Mouse (Mus musculus): ENCODE data around the gene Zbtb4. TPM values are rescaled to one million over a fixed set of nuclear protein-coding genes. Genes with fewer than 3 reads are reported as not detected.

The Zbtb4 gene
- polyA plus RNA-seq, 1 experiment from 2014 or later: 1.7 TPM

DNA sequence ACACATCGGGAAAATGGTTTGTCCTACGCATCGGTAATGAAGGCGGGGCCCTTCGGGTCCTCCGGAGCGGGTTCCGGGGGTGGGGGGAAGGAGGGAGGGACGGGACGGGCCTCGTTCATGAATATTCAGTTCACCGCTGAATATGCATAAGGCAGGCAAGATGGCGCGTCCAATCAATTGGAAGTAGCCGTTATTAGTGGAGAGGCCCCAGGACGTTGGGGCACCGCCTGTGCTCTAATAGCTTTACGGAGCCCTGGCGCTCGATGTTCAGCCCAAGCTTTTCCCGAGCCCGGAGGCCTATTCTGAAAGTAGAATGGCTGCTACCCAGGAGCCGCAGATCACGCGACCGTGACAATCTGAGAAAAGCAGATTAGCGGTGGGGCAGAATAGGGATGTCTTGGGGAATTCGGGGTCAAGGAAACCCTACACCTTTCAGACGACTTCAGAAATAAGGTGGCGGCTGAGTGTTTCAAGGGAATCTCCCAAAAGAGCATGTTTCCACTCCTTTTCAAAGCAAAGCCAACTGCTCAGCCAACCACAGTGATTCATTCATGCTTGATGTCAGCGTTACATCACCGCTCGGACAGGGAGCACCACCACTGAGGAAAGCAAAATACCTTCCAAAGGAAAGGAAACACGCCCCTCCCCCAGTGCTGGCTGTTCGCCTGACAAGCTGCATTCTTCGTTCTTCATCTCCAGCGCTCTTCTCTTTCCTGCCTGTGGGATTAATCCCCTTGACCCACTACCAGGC, 6.6 kb upstream of the Zbtb4 start:
- H3K9me3 ChIP-seq (ENCODE audit: control insufficient read depth, low read length): no peaks in the 10 kb centered on the region
- WGBS: under 1% methylated on average over 37 of the region's 37 CpGs
- H3K9ac ChIP-seq (ENCODE audit: low read depth, low read length): peak overlapping the region; percentile 82
- peak overlapping the region; percentile 67 for H3K4me3 ChIP-seq (ENCODE audit: low read depth, low read length)
- H3K4me2 ChIP-seq (replicated peaks; ENCODE audit: low read depth, low read length): peak overlapping the region; percentile 65
- H3K27me3 ChIP-seq (ENCODE audit: control insufficient read depth, insufficient read depth, low read length): no peaks in the 10 kb centered on the region
- H3K4me1 ChIP-seq (replicated peaks; ENCODE audit: control insufficient read depth, insufficient read depth, low read length): peaks cover 10% of the 10 kb centered on the region
- peak overlapping the region; percentile 96 for H3K27ac ChIP-seq (ENCODE audit: low read depth, low read length)
- DNase-seq (ENCODE audit: low spot score): peak; percentile 90
- H3K36me3 ChIP-seq (ENCODE audit: control insufficient read depth, insufficient read depth, low read length): no peaks in the 10 kb centered on the region
- peak; percentile 92 for ATAC-seq (ENCODE audit: low FRiP score)

DNA sequence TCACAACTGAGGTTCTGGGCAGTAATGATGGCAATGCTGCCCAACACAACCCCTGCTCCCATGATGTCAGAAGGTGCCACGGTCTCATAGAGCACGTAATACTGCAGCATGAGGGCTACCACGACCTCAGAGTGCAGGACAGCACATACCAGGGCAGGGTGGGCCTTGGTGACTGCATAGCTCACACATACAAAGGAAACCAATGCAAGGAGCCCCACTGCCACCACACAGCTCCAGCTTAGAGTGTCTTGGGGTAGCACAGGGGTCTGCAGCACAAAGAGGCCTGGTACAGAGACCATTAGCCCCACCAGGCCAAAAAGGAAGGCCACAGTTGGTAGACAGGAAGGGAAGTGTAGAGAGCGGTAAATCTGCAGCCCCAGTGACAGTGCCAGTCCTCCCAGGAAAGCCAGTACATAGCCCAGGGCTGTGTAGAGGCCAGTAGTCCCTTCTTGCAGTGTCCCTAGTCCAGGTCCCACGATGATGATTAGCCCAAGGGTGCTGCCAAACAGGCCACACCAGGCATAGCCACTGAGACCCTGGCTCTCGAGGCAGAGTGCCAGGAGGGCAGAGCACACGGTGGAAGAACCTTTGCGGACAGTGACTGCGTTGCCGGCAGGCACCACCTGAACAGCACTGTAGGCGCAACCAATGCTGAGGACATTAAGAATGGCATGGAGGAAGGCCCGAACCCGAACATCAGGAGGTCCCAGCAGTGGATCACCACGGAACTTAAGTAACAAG, 5.4 kb upstream of the Zbtb4 start:
- H3K9ac ChIP-seq (ENCODE audit: low read depth, low read length): peak overlapping the region; percentile 59
- no peaks in the 10 kb centered on the region for H3K9me3 ChIP-seq (ENCODE audit: control insufficient read depth, low read length)
- peak overlapping the region; percentile 65 for H3K4me2 ChIP-seq (replicated peaks; ENCODE audit: low read depth, low read length)
- H3K36me3 ChIP-seq (ENCODE audit: control insufficient read depth, insufficient read depth, low read length): no peaks in the 10 kb centered on the region
- ATAC-seq (ENCODE audit: low FRiP score): no peak
- peak overlapping the region; percentile 96 for H3K27ac ChIP-seq (ENCODE audit: low read depth, low read length)
- DNase-seq (ENCODE audit: low spot score): no peak
- WGBS: 81% methylated on average over 14 of the region's 14 CpGs
- peak overlapping the region; percentile 67; the same call in 1 of the 2 replicates for H3K4me3 ChIP-seq (ENCODE audit: low read depth, low read length)
- H3K27me3 ChIP-seq (ENCODE audit: control insufficient read depth, insufficient read depth, low read length): no peaks in the 10 kb centered on the region
- peaks cover 10% of the 10 kb centered on the region for H3K4me1 ChIP-seq (replicated peaks; ENCODE audit: control insufficient read depth, insufficient read depth, low read length)

DNA sequence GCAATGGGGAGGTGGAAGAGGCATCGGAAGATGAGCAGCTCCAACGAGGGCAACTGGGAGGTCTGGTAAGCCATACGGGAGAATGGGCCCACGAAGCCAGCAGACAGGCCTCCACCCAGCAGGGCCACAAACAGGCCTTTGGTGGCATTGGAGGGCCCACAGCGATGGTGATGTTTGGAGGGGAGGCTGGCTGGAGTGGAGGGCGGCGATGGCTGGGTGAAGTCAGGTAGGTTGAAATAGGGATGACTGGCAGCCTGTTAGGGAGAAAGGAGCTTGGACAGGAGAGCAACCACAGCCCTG, 4.9 kb upstream of the Zbtb4 start:
- 88% methylated on average over 7 of the region's 7 CpGs for WGBS
- H3K4me3 ChIP-seq (ENCODE audit: low read depth, low read length): no peak overlapping the region
- H3K9ac ChIP-seq (ENCODE audit: low read depth, low read length): 0 out of 2 replicates have a peak overlapping the region, but pooled peaks have one; percentile 15

DNA sequence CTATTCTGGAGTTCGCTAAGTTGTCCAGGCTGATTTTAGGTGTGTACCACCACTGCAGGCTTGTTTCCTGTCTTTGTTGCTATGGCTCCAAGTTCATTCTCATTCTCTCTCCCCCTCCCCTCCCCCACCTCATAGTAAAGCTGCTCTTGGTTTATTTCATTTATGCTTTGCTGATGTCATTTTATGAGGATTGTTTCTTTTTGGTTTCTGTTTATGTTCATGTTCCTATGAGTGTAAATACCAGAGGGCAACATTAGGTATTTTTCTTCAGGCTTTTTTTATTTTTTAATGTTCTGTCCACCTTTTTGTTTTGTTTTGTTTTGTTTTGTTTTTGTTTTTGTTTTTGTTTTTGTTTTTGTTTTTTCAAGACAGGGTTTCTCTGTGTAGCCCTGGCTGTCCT, 3.8 kb upstream of the Zbtb4 start, which contains the start of gene Slc35g3:
TSS of gene Slc35g3 (minus strand) at position 101 of the 400 bp plus-strand sequence.
- Histone ChIP-seq H3K27ac (ENCODE audit: low read depth, low read length) (no peak within 1 kb of the TSS), H3K27me3 (ENCODE audit: control insufficient read depth, insufficient read depth, low read length) (no peaks in the 10 kb centered on the region), H3K9me3 (ENCODE audit: control insufficient read depth, low read length) (no peaks in the 10 kb centered on the region), H3K36me3 (ENCODE audit: control insufficient read depth, insufficient read depth, low read length) (no peaks in the 10 kb centered on the region), H3K4me3 (ENCODE audit: low read depth, low read length) (no peak within 1 kb of the TSS), H3K4me1 (replicated peaks; ENCODE audit: control insufficient read depth, insufficient read depth, low read length) (peaks cover 9% of the 10 kb centered on the region), H3K4me2 (replicated peaks; ENCODE audit: low read depth, low read length) (no peak within 1 kb of the TSS), H3K9ac (ENCODE audit: low read depth, low read length) (0 out of 2 replicates have a peak within 1 kb of the TSS, but pooled peaks have one; percentile 15)
- DNase-seq (ENCODE audit: low spot score) (no peak), ATAC-seq (ENCODE audit: low FRiP score) (no peak)
- 70% methylated on average over 1 of the region's 1 CpGs for WGBS

More for the DNA sequence above, 4.9 kb upstream of the Zbtb4 start:
- no peak for ATAC-seq (ENCODE audit: low FRiP score)
- Histone ChIP-seq H3K4me2 (replicated peaks; ENCODE audit: low read depth, low read length) (no peak overlapping the region), H3K4me1 (replicated peaks; ENCODE audit: control insufficient read depth, insufficient read depth, low read length) (peaks cover 9% of the 10 kb centered on the region), H3K27me3 (ENCODE audit: control insufficient read depth, insufficient read depth, low read length) (no peaks in the 10 kb centered on the region), H3K36me3 (ENCODE audit: control insufficient read depth, insufficient read depth, low read length) (no peaks in the 10 kb centered on the region), H3K9me3 (ENCODE audit: control insufficient read depth, low read length) (no peaks in the 10 kb centered on the region), H3K27ac (ENCODE audit: low read depth, low read length) (no peak overlapping the region)
- DNase-seq (ENCODE audit: low spot score): no peak

DNA sequence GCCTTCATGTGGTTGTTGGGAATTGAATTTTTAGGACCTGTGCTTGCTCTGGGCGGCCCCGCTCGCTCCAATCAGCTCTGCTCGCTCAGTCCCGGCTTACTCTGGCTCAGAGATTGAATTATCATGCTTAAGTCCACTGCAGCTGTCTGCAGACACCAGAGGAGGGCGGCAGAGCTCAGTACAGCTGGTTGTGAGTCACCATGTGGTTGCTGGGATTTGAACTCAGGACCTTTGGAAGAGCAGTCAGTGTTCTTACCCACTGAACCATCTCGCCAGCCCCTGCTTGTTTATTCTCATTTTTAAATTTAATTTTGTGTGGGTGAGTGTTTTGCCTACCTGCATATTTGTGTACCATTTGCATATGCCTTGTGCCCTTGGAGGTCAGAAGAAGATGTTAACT, 2.2 kb upstream of the Zbtb4 start:
- no peaks in the 10 kb centered on the region for H3K9me3 ChIP-seq (ENCODE audit: control insufficient read depth, low read length)
- H3K9ac ChIP-seq (ENCODE audit: low read depth, low read length): no peak overlapping the region
- H3K36me3 ChIP-seq (ENCODE audit: control insufficient read depth, insufficient read depth, low read length): no peaks in the 10 kb centered on the region
- no peak overlapping the region for H3K4me3 ChIP-seq (ENCODE audit: low read depth, low read length)
- no peak overlapping the region for H3K4me2 ChIP-seq (replicated peaks; ENCODE audit: low read depth, low read length)
- DNase-seq (ENCODE audit: low spot score) (no peak), ATAC-seq (ENCODE audit: low FRiP score) (no peak)
- peaks cover 9% of the 10 kb centered on the region for H3K4me1 ChIP-seq (replicated peaks; ENCODE audit: control insufficient read depth, insufficient read depth, low read length)
- no peaks in the 10 kb centered on the region for H3K27me3 ChIP-seq (ENCODE audit: control insufficient read depth, insufficient read depth, low read length)
- H3K27ac ChIP-seq (ENCODE audit: low read depth, low read length): no peak overlapping the region
- 74% methylated on average over 7 of the region's 7 CpGs for WGBS

DNA sequence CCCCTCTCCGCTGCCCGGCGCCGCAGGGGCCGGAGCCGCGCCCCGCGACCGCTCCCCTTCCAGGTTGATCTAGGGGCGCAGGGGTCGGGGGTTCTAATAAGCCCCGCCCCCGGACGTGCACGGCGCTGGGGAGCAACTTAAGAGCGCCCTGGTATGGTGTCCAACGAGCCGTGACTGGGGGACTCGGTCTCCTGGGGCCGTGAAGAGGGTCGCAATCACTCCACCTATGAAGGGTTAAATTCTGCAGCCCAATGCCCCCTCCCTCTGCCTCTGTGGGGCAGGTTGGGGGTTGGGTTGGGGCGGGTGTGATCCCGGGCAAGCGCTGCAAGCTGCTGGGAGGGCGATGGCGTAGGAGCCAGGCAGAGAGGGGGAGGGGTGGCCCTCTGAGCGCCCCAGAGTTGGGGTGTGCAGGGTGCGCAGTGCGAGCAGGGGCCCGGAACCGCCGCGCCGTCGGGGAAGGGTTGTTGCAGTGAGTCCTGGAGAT, 456 bp downstream of the Zbtb4 start:
- Histone ChIP-seq H3K9ac (ENCODE audit: low read depth, low read length) (peak overlapping the region; percentile 89), H3K9me3 (ENCODE audit: control insufficient read depth, low read length) (no peaks in the 10 kb centered on the region), H3K27ac (ENCODE audit: low read depth, low read length) (peak overlapping the region; percentile 68), H3K36me3 (ENCODE audit: control insufficient read depth, insufficient read depth, low read length) (no peaks in the 10 kb centered on the region), H3K27me3 (ENCODE audit: control insufficient read depth, insufficient read depth, low read length) (no peaks in the 10 kb centered on the region), H3K4me1 (replicated peaks; ENCODE audit: control insufficient read depth, insufficient read depth, low read length) (peaks cover 2% of the 10 kb centered on the region; the same call in 1 of the 2 replicates), H3K4me3 (ENCODE audit: low read depth, low read length) (peak overlapping the region; percentile 76), H3K4me2 (replicated peaks; ENCODE audit: low read depth, low read length) (peak overlapping the region; percentile 95)
- ATAC-seq (ENCODE audit: low FRiP score) (peak; percentile 75), DNase-seq (ENCODE audit: low spot score) (peak; percentile 64)
- WGBS: under 1% methylated on average over 29 of the region's 37 CpGs

DNA sequence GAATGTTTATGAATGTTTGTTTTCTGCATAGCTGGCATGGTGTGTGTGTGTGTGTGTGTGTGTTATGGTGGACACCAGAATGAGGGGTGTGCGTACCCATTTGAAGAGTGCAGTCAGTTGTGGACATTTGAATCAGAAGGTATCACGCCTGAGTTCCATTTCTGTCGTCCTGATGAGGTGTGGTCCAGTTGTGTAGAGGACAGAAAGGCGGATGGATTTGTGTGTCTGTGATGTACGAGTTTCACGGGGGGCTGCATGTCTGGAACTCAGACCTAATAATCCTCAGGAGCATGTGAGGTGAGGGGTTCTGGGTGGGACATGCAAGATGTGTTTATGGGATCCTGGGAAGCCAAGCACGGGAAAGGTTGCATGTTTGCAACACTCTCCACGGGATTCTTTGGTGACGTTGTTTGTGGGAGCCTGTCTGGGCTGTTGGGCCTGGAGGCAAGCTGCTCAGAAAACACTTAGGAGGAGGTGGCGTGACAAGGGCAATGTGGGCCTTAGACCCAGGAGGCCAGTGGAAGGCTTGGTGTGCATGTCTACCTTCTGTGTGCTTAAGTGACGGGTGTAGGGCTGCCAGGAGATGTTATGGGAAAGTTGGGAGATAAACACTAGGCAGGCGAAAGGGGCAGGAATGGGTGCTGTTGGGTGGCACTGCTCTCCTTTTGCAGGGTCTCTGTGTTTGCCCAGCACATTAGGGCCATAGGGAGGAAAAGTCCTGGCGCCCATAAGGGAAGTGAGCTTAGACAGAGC, 1.3 kb downstream of the Zbtb4 start:
- ATAC-seq (ENCODE audit: low FRiP score) (no peak), DNase-seq (ENCODE audit: low spot score) (no peak)
- WGBS: 69% methylated on average over 13 of the region's 13 CpGs

DNA sequence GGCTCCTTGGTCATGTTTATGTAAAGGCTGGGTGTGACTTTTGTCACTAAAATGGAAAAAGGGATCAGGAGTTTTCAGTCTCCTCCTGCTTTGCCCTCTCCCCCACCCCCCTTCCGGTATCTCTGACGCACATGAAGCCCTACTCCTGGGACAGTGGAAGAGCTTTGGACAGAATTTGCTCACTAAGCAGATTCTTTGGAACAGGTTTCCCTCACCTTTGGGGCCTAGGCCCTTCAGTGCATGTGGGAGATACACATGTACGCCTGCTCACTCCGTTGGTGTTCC, 1.9 kb downstream of the Zbtb4 start:
- H3K4me3 ChIP-seq (ENCODE audit: low read depth, low read length): no peak overlapping the region
- peaks cover 2% of the 10 kb centered on the region; the same call in 1 of the 2 replicates for H3K4me1 ChIP-seq (replicated peaks; ENCODE audit: control insufficient read depth, insufficient read depth, low read length)
- 50% methylated on average over 4 of the region's 4 CpGs for WGBS
- H3K9me3 ChIP-seq (ENCODE audit: control insufficient read depth, low read length): no peaks in the 10 kb centered on the region
- H3K27ac ChIP-seq (ENCODE audit: low read depth, low read length): no peak overlapping the region
- H3K36me3 ChIP-seq (ENCODE audit: control insufficient read depth, insufficient read depth, low read length): no peaks in the 10 kb centered on the region
- DNase-seq (ENCODE audit: low spot score) (no peak), ATAC-seq (ENCODE audit: low FRiP score) (no peak)
- H3K9ac ChIP-seq (ENCODE audit: low read depth, low read length): no peak overlapping the region
- no peak overlapping the region for H3K4me2 ChIP-seq (replicated peaks; ENCODE audit: low read depth, low read length)
- no peaks in the 10 kb centered on the region for H3K27me3 ChIP-seq (ENCODE audit: control insufficient read depth, insufficient read depth, low read length)

More for the DNA sequence above, 1.3 kb downstream of the Zbtb4 start:
- H3K4me2 ChIP-seq (replicated peaks; ENCODE audit: low read depth, low read length): peak overlapping the region; percentile 95
- H3K4me1 ChIP-seq (replicated peaks; ENCODE audit: control insufficient read depth, insufficient read depth, low read length): peaks cover 2% of the 10 kb centered on the region; the same call in 1 of the 2 replicates
- no peak overlapping the region; the same call in 1 of the 2 replicates for H3K9ac ChIP-seq (ENCODE audit: low read depth, low read length)
- no peaks in the 10 kb centered on the region for H3K27me3 ChIP-seq (ENCODE audit: control insufficient read depth, insufficient read depth, low read length)
- no peak overlapping the region for H3K27ac ChIP-seq (ENCODE audit: low read depth, low read length)
- H3K9me3 ChIP-seq (ENCODE audit: control insufficient read depth, low read length): no peaks in the 10 kb centered on the region
- H3K4me3 ChIP-seq (ENCODE audit: low read depth, low read length): peak overlapping the region; percentile 76
- no peaks in the 10 kb centered on the region for H3K36me3 ChIP-seq (ENCODE audit: control insufficient read depth, insufficient read depth, low read length)

Data from hindbrain, embryonic 11.5 days (tissue).